In genomic region chr5:12970987-12971386, GRCm38 (mm10) we compare ENCODE assay signal across 24 mouse cellular contexts.
A peak's percentile ranks its signal among the peaks of the same experiment; 100 is the strongest.
DNase-seq lines count a peak whose midpoint lies in the region; ATAC-seq and TF ChIP-seq lines count a peak whose summit lies in the region.
"Had no signal": no experiment of that assay in that cellular context is flagged by ENCODE, and none has a peak within 500 bp of the region (broad histone marks: within the 10 kb centered on the region; RNA-seq: fewer than 3 reads in every experiment).

No protein-coding gene starts in this region.

- H3K36me3 ChIP-seq in heart, embryonic 13.5 days: no peaks in the 10 kb centered on the region
- no peaks in the 10 kb centered on the region for H3K36me3 ChIP-seq in heart, adult 2 months (ENCODE audit: control insufficient read depth, insufficient read depth, low read length)
- H3K36me3 ChIP-seq in embryonic facial prominence, embryonic 14.5 days (ENCODE audit: control insufficient read depth, insufficient read depth, low read length): no peaks in the 10 kb centered on the region
- H3K36me3 ChIP-seq: G1E; heart, embryonic 10.5 days; hindbrain, embryonic 15.5 days had no signal

- peak overlapping the region; percentile 39 for H3K4me2 ChIP-seq in heart, embryonic 13.5 days
- 0 out of 2 replicates have a peak overlapping the region, but pooled peaks have one; percentile 10 for H3K4me2 ChIP-seq in embryonic facial prominence, embryonic 14.5 days (ENCODE audit: low read depth, low read length)
- H3K4me2 ChIP-seq: forebrain, embryonic 13.5 days; hindbrain, embryonic 15.5 days had no signal

- 36% methylated on average over 5 of the region's 5 CpGs for WGBS in heart, embryonic 13.5 days
- WGBS in heart, adult 2 months: 53% methylated on average over 5 of the region's 5 CpGs
- 29% methylated on average over 5 of the region's 5 CpGs for WGBS in embryonic facial prominence, embryonic 14.5 days

- TF ChIP-seq CTCF in heart, adult 2 months (IDR thresholded peaks at IDR 0.05): no peak
- TF ChIP-seq CTCF in brain, embryonic 14.5 days (IDR thresholded peaks at IDR 0.05; ENCODE audit: borderline replicate concordance, extremely low read depth, insufficient read depth, insufficient read length): no peak

- H3K79me2 ChIP-seq in heart, adult 2 months (replicated peaks; ENCODE audit: control insufficient read depth, insufficient read depth, low read length): no peaks in the 10 kb centered on the region

- TF ChIP-seq POLR2A in heart, adult 2 months (IDR thresholded peaks at IDR 0.05; ENCODE audit: insufficient read depth, low read depth, low read length): no peak
- TF ChIP-seq POLR2A in brain, embryonic 14.5 days (IDR thresholded peaks at IDR 0.05; ENCODE audit: borderline replicate concordance, extremely low read depth, insufficient read depth, insufficient read length, poor library complexity, severe bottlenecking): no peak

- H3K9me3 ChIP-seq in heart, embryonic 13.5 days: no peaks in the 10 kb centered on the region
- H3K9me3 ChIP-seq in embryonic facial prominence, embryonic 14.5 days (ENCODE audit: control insufficient read depth, low read length): no peaks in the 10 kb centered on the region
- H3K9me3 ChIP-seq: forebrain, embryonic 13.5 days; G1E; heart, embryonic 10.5 days; hindbrain, embryonic 15.5 days had no signal

- no peaks in the 10 kb centered on the region for H3K4me1 ChIP-seq in heart, embryonic 13.5 days
- H3K4me1 ChIP-seq in heart, adult 2 months (ENCODE audit: control insufficient read depth, insufficient read depth, low read length): no peaks in the 10 kb centered on the region
- H3K4me1 ChIP-seq in embryonic facial prominence, embryonic 14.5 days (ENCODE audit: control insufficient read depth, insufficient read depth, low read length): peaks cover 4% of the 10 kb centered on the region; the same call in 1 of the 2 replicates
- H3K4me1 ChIP-seq: forebrain, embryonic 13.5 days; heart, embryonic 10.5 days; hindbrain, embryonic 15.5 days had no signal

- intact Hi-C loops in heart, adult 2 months (cut with DNase I): no loop called here

- H3K27me3 ChIP-seq in heart, embryonic 13.5 days (replicated peaks): no peaks in the 10 kb centered on the region
- H3K27me3 ChIP-seq in heart, adult 2 months (ENCODE audit: control insufficient read depth, insufficient read depth, low read length): no peaks in the 10 kb centered on the region
- no peaks in the 10 kb centered on the region for H3K27me3 ChIP-seq in embryonic facial prominence, embryonic 14.5 days (replicated peaks; ENCODE audit: control insufficient read depth, insufficient read depth, low read length)
- H3K27me3 ChIP-seq: forebrain, embryonic 13.5 days; hindbrain, embryonic 15.5 days had no signal

- ATAC-seq in heart, embryonic 13.5 days (ENCODE audit: extremely low read depth, insufficient number of reproducible peaks, low FRiP score, low TSS enrichment): no peak
- ATAC-seq in embryonic facial prominence, embryonic 14.5 days (ENCODE audit: low read depth): no peak
- ATAC-seq: CD4-positive, CD25-positive, alpha-beta regulatory T cell, adult 4 months; forebrain, embryonic 13.5 days; inflammation-experienced regulatory T-cells, adult 6 months; intestine, postnatal 0 days had no signal

- H3K27ac ChIP-seq in heart, embryonic 13.5 days (replicated peaks): no peak overlapping the region
- H3K27ac ChIP-seq in heart, adult 2 months: no peak overlapping the region
- no peak overlapping the region for H3K27ac ChIP-seq in embryonic facial prominence, embryonic 14.5 days (replicated peaks; ENCODE audit: low read depth, low read length)
- H3K27ac ChIP-seq: forebrain, embryonic 13.5 days; gastrocnemius, adult 2 months; heart, embryonic 10.5 days; hindbrain, embryonic 15.5 days had no signal

- no peak overlapping the region for H3K9ac ChIP-seq in heart, embryonic 13.5 days
- no peak overlapping the region for H3K9ac ChIP-seq in heart, adult 2 months (ENCODE audit: low read depth, low read length)
- no peak overlapping the region for H3K9ac ChIP-seq in embryonic facial prominence, embryonic 14.5 days (ENCODE audit: low read depth, low read length)
- H3K9ac ChIP-seq: forebrain, embryonic 13.5 days; hindbrain, embryonic 15.5 days had no signal

- no peak for TF ChIP-seq EP300 in heart, adult 2 months (IDR thresholded peaks at IDR 0.05; ENCODE audit: insufficient read depth, low read depth, low read length)

- DNase-seq in embryo, embryonic 10 days (ENCODE audit: low spot score): peak; percentile 22
- no peak for DNase-seq in embryo, embryonic 9.5 days (ENCODE audit: extremely low spot score)
- DNase-seq in heart, adult 2 months: no peak
- peak; percentile 17 for DNase-seq in brain, embryonic 14.5 days (ENCODE audit: low read depth)
- DNase-seq in embryonic facial prominence, embryonic 14.5 days (ENCODE audit: low spot score): peak; percentile 56
- DNase-seq in left cerebral cortex, adult 9 months (ENCODE audit: low spot score in 2 of 2): no peak
- DNase-seq in adrenal gland, adult 2 months: no peak
- DNase-seq: adrenal gland, postnatal 14 days; B cell, adult 2 months; cerebellum, adult 18-20 months; cerebellum, adult 9-11 months; cerebellum, postnatal 36 days; gastrocnemius, adult 2 months; gastrocnemius, postnatal 25 days; heart, postnatal 4 days; kidney, adult 9 months had no signal

- no peak overlapping the region for H3K4me3 ChIP-seq in heart, embryonic 13.5 days
- H3K4me3 ChIP-seq in heart, adult 2 months: no peak overlapping the region
- no peak overlapping the region for H3K4me3 ChIP-seq in embryonic facial prominence, embryonic 14.5 days (ENCODE audit: low read depth, low read length)
- H3K4me3 ChIP-seq: forebrain, embryonic 13.5 days; gastrocnemius, adult 2 months; heart, embryonic 10.5 days; hindbrain, embryonic 15.5 days had no signal

Comparison
In these comparisons a context has a peak if more than half of its experiments do, and no peak if none do; other contexts are left out.
1. DNase-seq: peak in embryo, embryonic 10 days (single experiment), brain, embryonic 14.5 days (single experiment) and embryonic facial prominence, embryonic 14.5 days (single experiment); none in embryo, embryonic 9.5 days (single experiment), heart, adult 2 months (0 of 2), left cerebral cortex, adult 9 months (0 of 2) and adrenal gland, adult 2 months (single experiment).